Mouse (Mus musculus): ENCODE data around the gene Tmem253. TPM values are rescaled to one million over a fixed set of nuclear protein-coding genes. Genes with fewer than 3 reads are reported as not detected.
A peak's percentile ranks its signal among the peaks of the same experiment; 100 is the strongest.

The Tmem253 gene
- total and polyA plus RNA-seq, 3 experiments, result 2.2 to 4.2 (median 3.8) TPM

GRCm38 (mm10) chr14:52021138-52021529 is 5.7 kb downstream of the Tmem253 start:
- no peak for DNase-seq
- TF ChIP-seq EP300 (IDR thresholded peaks at IDR 0.05; ENCODE audit: insufficient read depth, low read depth, low read length) (no peak), CTCF (IDR thresholded peaks at IDR 0.05) (no peak), POLR2A (IDR thresholded peaks at IDR 0.05; ENCODE audit: insufficient read depth, low read depth, low read length) (no peak)
- H3K79me2 ChIP-seq (replicated peaks; ENCODE audit: control insufficient read depth, insufficient read depth, low read length), result no peaks in the 10 kb centered on the region
- no peak overlapping the region for H3K9ac ChIP-seq (ENCODE audit: low read depth, low read length)
- peak overlapping the region; percentile 99 for H3K27ac ChIP-seq
- no peaks in the 10 kb centered on the region for H3K27me3 ChIP-seq (ENCODE audit: control insufficient read depth, insufficient read depth, low read length)
- 86% methylated on average over 4 of the region's 4 CpGs for WGBS
- no peaks in the 10 kb centered on the region for H3K36me3 ChIP-seq (ENCODE audit: control insufficient read depth, insufficient read depth, low read length)
- peaks cover 9% of the 10 kb centered on the region for H3K4me1 ChIP-seq (ENCODE audit: control insufficient read depth, insufficient read depth, low read length)
- H3K4me3 ChIP-seq, result peak overlapping the region; percentile 71
- intact Hi-C loops (cut with DNase I), result no loop called here

- H3K79me2 ChIP-seq (replicated peaks; ENCODE audit: control insufficient read depth, insufficient read depth, low read length), result no peaks in the 10 kb centered on the region
- 93% methylated on average over 8 of the region's 8 CpGs for WGBS
- TF ChIP-seq EP300 (IDR thresholded peaks at IDR 0.05; ENCODE audit: insufficient read depth, low read depth, low read length) (no peak), CTCF (IDR thresholded peaks at IDR 0.05) (no peak), POLR2A (IDR thresholded peaks at IDR 0.05; ENCODE audit: insufficient read depth, low read depth, low read length) (no peak)
- H3K36me3 ChIP-seq (ENCODE audit: control insufficient read depth, insufficient read depth, low read length), result no peaks in the 10 kb centered on the region
- H3K27me3 ChIP-seq (ENCODE audit: control insufficient read depth, insufficient read depth, low read length), result no peaks in the 10 kb centered on the region
- no peak overlapping the region for H3K9ac ChIP-seq (ENCODE audit: low read depth, low read length)
- peaks cover 9% of the 10 kb centered on the region for H3K4me1 ChIP-seq (ENCODE audit: control insufficient read depth, insufficient read depth, low read length)
- DNase-seq, result no peak
- intact Hi-C loops (cut with DNase I), result no loop called here
- no peak overlapping the region for H3K27ac ChIP-seq
- no peak overlapping the region for H3K4me3 ChIP-seq
Measured at GRCm38 (mm10) chr14:52021568-52022212, 6.2 kb downstream of the Tmem253 start.

GRCm38 (mm10) chr14:52022244-52022708 is 6.8 kb downstream of the Tmem253 start:
- DNase-seq, result no peak
- peaks cover 9% of the 10 kb centered on the region for H3K4me1 ChIP-seq (ENCODE audit: control insufficient read depth, insufficient read depth, low read length)
- H3K27me3 ChIP-seq (ENCODE audit: control insufficient read depth, insufficient read depth, low read length), result no peaks in the 10 kb centered on the region
- intact Hi-C loops (cut with DNase I), result no loop called here
- no peak overlapping the region for H3K9ac ChIP-seq (ENCODE audit: low read depth, low read length)
- H3K27ac ChIP-seq, result peak overlapping the region; percentile 72
- TF ChIP-seq POLR2A (IDR thresholded peaks at IDR 0.05; ENCODE audit: insufficient read depth, low read depth, low read length), result no peak
- no peak for TF ChIP-seq EP300 (IDR thresholded peaks at IDR 0.05; ENCODE audit: insufficient read depth, low read depth, low read length)
- no peak for TF ChIP-seq CTCF (IDR thresholded peaks at IDR 0.05)
- no peaks in the 10 kb centered on the region for H3K36me3 ChIP-seq (ENCODE audit: control insufficient read depth, insufficient read depth, low read length)
- no peaks in the 10 kb centered on the region for H3K79me2 ChIP-seq (replicated peaks; ENCODE audit: control insufficient read depth, insufficient read depth, low read length)
- 67% methylated on average over 3 of the region's 3 CpGs for WGBS
- H3K4me3 ChIP-seq, result peak overlapping the region; percentile 47; the same call in 1 of the 2 replicates

GRCm38 (mm10) chr14:52022709-52023459 is 7.4 kb downstream of the Tmem253 start:
- Histone ChIP-seq H3K4me1 (ENCODE audit: control insufficient read depth, insufficient read depth, low read length) (peaks cover 9% of the 10 kb centered on the region), H3K79me2 (replicated peaks; ENCODE audit: control insufficient read depth, insufficient read depth, low read length) (no peaks in the 10 kb centered on the region), H3K27me3 (ENCODE audit: control insufficient read depth, insufficient read depth, low read length) (no peaks in the 10 kb centered on the region), H3K36me3 (ENCODE audit: control insufficient read depth, insufficient read depth, low read length) (no peaks in the 10 kb centered on the region), H3K4me3 (peak overlapping the region; percentile 47), H3K27ac (peak overlapping the region; percentile 72), H3K9ac (ENCODE audit: low read depth, low read length) (peak overlapping the region; percentile 28)
- peak; percentile 52; the same call in 1 of the 2 replicates for TF ChIP-seq EP300 (IDR thresholded peaks at IDR 0.05; ENCODE audit: insufficient read depth, low read depth, low read length)
- TF ChIP-seq POLR2A (IDR thresholded peaks at IDR 0.05; ENCODE audit: insufficient read depth, low read depth, low read length), result peak; percentile 74
- peak; percentile 90 for TF ChIP-seq CTCF (IDR thresholded peaks at IDR 0.05)
- 4% methylated on average over 23 of the region's 23 CpGs for WGBS
- DNase-seq, result peak; percentile 86 to 88
- intact Hi-C loops (cut with DNase I), result loop anchor here (1.0 kb wide), 1 partner anchor 120 kb away; no protein-coding TSS in a partner anchor

GRCm38 (mm10) chr14:52024133-52024532 is 8.7 kb downstream of the Tmem253 start:
- no peak overlapping the region for H3K4me3 ChIP-seq
- no peaks in the 10 kb centered on the region for H3K27me3 ChIP-seq (ENCODE audit: control insufficient read depth, insufficient read depth, low read length)
- H3K36me3 ChIP-seq (ENCODE audit: control insufficient read depth, insufficient read depth, low read length), result no peaks in the 10 kb centered on the region
- intact Hi-C loops (cut with DNase I), result no loop called here
- no peak for DNase-seq
- 69% methylated on average over 2 of the region's 2 CpGs for WGBS
- TF ChIP-seq EP300 (IDR thresholded peaks at IDR 0.05; ENCODE audit: insufficient read depth, low read depth, low read length) (no peak), CTCF (IDR thresholded peaks at IDR 0.05) (no peak), POLR2A (IDR thresholded peaks at IDR 0.05; ENCODE audit: insufficient read depth, low read depth, low read length) (no peak)
- no peaks in the 10 kb centered on the region for H3K79me2 ChIP-seq (replicated peaks; ENCODE audit: control insufficient read depth, insufficient read depth, low read length)
- no peak overlapping the region for H3K9ac ChIP-seq (ENCODE audit: low read depth, low read length)
- H3K27ac ChIP-seq, result no peak overlapping the region
- peaks cover 7% of the 10 kb centered on the region for H3K4me1 ChIP-seq (ENCODE audit: control insufficient read depth, insufficient read depth, low read length)

- Histone ChIP-seq H3K36me3 (ENCODE audit: control insufficient read depth, insufficient read depth, low read length) (no peaks in the 10 kb centered on the region), H3K4me1 (ENCODE audit: control insufficient read depth, insufficient read depth, low read length) (peaks cover 5% of the 10 kb centered on the region), H3K27ac (no peak overlapping the region), H3K9ac (ENCODE audit: low read depth, low read length) (no peak overlapping the region), H3K4me3 (no peak overlapping the region), H3K79me2 (replicated peaks; ENCODE audit: control insufficient read depth, insufficient read depth, low read length) (no peaks in the 10 kb centered on the region), H3K27me3 (ENCODE audit: control insufficient read depth, insufficient read depth, low read length) (no peaks in the 10 kb centered on the region)
- intact Hi-C loops (cut with DNase I), result no loop called here
- DNase-seq, result no peak
- WGBS, result 75% methylated on average over 4 of the region's 4 CpGs
- TF ChIP-seq POLR2A (IDR thresholded peaks at IDR 0.05; ENCODE audit: insufficient read depth, low read depth, low read length), result no peak
Measured at GRCm38 (mm10) chr14:52026342-52026741, 10.9 kb downstream of the Tmem253 start.
